Mouse (Mus musculus) 3T3-L1 (cell line): ENCODE data around the gene Rxra.

Experiments used
- DNase-seq: peaks from one replicate; pipeline ENCODE4 v3.0.0-alpha.2; 2015; ENCODE audit warnings: low read depth, low spot score

Rxra gene

GRCm38 (mm10) chr2:27670746-27671145, 5.5 kb upstream of the Rxra start:
- DNase-seq, result no peak

- DNase-seq, result peak; percentile 89
These were observed 4.6 kb upstream of the Rxra start for GRCm38 (mm10) chr2:27671633-27672091.

DNA sequence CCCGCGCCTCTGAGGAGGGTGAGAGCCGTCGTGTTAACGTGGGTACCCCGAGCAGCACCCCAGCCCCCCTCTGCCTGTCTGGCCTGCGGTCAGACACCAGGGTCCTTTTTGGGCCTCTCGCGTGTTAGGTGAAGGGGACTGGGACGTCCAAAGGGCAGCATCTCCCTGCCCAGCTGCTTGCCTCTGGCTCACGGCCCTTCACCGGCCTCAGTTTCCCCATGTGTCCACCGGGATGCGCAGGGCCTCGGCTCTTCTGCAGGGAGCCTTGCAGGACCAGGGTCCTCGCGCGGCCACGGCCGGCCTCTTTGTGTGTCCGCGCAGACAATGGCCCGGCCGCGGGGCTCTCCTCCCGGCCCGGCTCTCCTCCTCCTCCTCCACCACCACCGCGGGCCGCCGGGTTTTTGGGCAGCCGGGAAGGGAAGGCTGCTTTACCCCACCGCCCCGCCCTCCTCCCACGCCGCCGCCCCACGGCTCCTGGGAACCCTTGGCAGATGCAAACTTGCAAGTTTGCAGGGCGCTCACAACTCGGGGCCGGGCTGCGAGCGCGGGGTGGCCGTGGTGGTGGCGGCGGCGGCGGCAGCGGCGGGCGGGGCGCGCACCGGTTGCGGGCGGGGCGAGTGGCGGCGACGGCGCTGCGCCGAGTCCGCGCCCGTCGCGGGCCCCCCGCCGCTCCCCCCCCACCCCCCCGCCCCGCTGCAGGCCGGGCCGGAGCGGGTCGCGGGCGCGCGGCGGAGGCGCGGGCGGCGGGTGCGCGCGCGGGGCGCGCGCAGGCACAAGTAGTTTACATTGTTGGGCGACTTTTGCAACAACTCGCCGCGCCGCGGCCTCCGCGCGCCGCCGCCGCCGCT, 462 bp downstream of the Rxra start:
- DNase-seq, result peak; percentile 73

GRCm38 (mm10) chr2:27677411-27678310, 1.4 kb downstream of the Rxra start:
- DNase-seq, result peak; percentile 32

DNA sequence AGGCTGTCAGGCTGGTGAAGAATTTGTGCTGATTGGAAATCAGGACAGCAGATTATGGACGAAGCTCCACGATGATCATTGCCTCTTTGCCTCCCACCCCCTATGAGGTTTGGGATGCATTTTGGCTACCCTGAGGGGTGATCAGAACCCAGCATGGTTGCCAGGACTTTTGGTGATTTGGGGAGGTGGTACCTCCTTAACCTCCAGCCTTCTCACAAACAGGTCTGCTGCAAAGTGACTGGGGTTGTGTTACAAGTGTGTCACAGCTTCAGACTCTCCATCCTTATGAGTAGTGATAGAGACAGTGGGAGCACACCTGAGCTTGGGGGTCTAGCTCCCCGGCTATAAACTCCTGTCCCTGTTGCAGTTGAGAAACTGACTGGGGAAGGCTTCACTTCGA, 2.1 kb downstream of the Rxra start:
- no peak for DNase-seq

DNA sequence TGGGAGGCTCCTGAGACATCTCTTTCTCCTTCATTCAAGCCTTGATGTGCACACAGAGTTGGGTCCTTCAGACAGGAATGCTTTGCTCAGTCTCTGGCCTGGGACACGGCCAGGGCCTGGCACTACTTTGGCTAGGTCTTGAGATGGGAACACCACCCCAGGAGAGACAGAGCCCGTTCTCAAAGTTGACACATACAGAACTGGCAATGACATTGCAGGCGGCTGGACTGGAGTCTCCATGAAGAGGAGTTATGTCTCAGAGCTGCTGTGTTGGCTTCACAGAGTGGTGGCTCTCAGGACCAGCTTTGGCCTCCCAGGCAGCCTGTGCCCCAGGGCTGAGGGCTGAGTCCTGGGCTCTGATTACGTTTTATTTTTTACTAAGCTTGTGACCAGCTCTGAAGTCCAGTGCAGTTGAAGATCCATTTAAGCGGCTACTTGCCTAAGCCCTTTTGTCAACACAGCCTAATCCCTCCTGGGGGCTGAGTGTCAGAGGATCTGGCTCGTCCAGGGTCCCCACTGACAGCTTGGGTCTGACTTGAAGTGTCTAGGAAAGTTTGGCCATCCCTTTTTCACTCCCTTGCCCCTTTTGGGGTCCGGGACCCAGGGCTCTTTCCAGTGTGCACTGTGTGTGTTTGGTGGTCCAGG, 2.7 kb downstream of the Rxra start:
- DNase-seq, result peak; percentile 40

GRCm38 (mm10) chr2:27679621-27680025, 3.4 kb downstream of the Rxra start:
- peak; percentile 61 for DNase-seq

GRCm38 (mm10) chr2:27680058-27680457, 3.8 kb downstream of the Rxra start:
- DNase-seq, result no peak

- no peak for DNase-seq
These were observed 4.4 kb downstream of the Rxra start for GRCm38 (mm10) chr2:27680595-27680994.

DNA sequence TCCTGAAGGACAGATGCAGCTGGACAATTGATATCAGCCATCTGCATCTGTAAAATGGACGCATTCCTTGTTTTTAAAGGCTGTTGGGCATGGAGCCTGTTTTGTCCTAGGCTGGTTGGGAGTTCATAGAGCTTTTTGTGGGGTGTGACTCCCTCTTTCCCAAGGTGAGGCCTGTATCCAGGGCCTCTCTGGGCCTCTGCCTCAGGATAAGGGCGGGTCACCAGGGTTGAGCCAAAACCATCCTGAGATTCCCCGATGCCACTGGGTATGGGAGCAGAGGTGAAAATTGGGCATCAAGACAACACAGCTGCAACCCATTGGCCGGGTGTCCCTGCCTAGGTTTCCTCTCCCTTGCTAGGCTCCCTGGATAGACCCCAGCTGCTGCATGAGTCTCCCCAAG, 5.2 kb downstream of the Rxra start:
- DNase-seq, result no peak

- no peak for DNase-seq
These were observed 5.9 kb downstream of the Rxra start for GRCm38 (mm10) chr2:27682096-27682495.

DNA sequence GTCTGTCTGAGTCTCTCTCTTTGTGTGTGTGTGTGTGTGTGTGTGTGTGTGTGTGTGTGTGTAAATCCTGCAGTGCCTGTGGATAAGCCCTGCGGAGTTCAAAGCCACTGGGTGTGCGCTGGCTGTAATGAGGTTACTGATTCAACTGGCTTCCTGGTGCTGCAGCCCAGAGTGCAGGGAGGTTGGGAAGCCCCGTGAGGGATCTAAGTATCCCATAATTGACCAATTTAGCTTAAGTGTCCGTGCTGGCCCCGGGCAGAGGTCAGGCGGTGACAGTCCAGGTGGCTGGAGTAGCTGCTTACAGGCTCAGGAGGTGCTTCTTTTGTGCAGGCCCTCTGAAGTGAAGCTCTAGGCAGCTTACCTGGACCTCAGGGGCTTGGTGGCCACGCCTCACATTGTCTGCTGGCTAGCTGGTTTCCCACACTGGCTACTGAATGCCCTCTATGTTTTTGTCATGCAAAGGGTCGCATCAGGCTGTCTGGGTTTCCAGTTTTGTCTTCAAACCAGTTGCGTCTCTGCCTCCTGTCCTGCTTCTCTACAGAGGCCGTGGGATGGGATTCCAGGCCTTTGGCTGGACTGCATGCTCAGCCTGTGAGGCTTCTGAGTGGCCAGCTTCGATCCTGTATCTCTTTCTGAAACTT, 7.9 kb downstream of the Rxra start:
- no peak for DNase-seq

DNA sequence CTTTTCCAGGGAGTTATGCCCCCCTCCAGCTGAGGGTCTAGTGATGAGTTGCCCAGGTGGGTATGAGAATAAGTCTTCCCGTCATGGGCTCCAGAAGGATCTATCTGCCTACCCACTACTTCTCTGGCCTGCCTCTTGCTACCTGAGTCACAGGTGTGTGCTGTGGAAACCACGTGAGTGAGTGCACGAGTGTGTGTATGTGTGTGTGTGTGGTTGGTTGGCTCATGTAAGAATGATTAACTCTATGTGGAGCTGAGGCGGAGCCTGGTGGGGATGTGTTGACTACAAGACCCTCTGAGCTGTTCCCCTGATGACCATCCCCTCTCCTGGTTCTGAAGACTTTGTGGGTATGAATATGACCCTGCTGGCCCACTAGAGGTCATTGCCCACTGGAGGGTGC, 9.7 kb downstream of the Rxra start:
- DNase-seq, result no peak

- DNase-seq, result no peak
These were observed 10.1 kb downstream of the Rxra start for GRCm38 (mm10) chr2:27686335-27686734.

DNA sequence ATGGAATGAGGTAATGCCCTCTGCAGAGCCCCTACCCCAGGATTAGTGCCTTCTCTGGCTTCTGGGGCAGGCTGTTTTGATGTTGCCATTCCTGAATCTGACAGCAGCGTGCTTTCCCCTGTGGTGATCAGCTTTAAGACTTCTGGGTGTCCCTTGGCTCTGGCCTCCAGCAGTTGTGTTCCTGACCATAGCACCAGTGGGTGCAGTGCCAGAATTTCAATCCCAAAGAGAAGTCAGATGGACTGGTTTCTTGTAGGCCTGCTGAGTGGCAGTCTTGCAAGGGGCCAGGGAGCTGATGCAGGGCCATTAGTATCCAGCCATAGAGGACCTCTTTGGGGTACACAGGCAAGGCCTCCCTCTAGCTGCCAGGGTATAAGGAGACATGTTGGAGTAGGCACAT, 10.8 kb downstream of the Rxra start:
- DNase-seq, result no peak

GRCm38 (mm10) chr2:27687973-27688372, 11.7 kb downstream of the Rxra start:
- DNase-seq, result no peak

DNA sequence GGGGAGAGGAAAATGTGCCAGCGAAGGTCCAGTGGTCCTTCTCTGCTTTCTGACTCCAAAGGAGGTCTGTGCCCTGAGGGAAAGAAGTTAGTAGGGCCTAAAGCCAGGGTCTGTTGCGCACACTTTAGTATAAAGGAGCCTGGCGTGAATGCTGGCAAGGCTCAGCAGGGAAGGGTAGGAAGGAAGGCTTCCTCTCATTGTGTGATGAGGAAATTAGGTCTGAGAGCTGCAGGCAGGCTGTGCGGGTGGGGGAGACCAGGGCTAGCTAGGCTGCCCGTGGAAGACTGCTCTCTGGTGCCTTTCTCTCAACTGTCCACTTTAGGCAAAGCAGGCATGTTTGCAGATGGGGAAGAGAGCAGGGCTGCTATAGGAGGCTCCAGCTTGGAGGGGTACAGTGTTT, 14.5 kb downstream of the Rxra start:
- DNase-seq, result no peak

DNA sequence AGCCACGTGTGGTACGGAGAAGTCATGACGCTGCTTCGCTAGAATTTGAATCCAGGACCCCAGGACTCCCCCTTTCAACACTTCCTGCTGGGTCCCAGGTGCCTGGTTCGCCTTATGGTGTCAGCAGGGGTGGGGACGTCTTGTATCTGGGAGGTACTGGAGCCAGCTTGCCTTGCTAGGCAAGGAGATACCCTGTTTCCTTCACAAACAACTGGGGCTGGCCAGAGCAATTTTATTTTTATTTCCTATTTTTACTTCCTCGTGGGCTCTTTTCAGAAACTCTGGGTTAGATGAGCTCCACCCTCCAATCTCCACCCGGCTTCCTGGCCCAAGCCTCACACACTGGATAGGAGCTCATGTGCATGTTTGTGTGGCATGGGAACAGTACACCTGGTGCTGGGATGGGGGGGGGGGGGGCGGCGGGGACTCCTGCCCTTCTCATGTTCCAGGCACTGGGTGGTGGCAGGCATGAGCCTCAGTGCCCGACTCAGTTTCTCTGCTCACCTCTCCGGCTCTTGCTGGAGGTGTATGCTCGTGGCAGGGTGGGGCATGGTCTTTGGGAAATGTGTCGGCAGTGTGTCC, 15.0 kb downstream of the Rxra start:
- no peak for DNase-seq

DNA sequence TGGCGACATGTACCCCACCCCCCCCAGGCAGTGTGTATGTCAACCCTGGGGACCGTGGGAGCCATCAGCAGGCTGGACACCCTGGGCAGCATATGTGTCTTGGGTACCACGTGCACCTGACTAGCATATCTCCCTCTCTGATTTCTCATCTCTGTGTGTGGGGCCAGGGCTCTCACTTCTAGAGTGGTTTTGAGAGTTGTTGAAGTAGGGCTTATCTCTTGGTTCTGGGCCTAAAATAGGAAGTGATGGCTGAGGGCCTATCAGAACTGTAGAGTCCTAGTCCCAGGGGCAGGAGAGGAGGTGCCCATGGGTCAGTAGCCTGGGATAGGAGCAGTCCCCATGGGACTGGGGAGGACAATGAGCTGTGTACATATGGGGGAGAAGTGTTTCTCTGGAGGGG, 16.4 kb downstream of the Rxra start:
- DNase-seq, result no peak

- no peak for DNase-seq
These were observed 17.4 kb downstream of the Rxra start for GRCm38 (mm10) chr2:27693684-27694083.

DNA sequence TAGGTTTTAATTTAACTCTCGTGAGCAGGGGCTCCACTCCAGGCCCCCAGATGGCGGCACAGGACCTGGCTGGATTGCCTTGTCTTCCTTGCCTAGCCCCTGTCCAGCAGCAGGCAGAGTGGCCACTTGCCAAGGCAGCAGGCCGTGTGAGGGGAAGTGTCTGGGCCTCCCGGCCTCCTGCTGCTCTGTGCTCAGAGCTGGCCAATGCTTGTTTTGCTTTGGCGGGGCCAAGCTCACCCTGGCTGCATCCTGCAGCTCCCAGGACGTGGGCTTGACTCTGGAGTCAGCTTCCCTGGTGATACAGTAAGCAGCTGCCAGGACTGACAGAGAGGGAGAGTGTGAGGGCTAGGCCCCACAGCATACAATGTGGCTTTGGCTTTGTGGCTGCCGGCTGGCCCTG, 23.3 kb downstream of the Rxra start:
- peak; percentile 88 for DNase-seq
